Mouse (Mus musculus) forebrain, embryonic 12.5 days (tissue): Measurements from ENCODE around the gene Galns. TPM values are rescaled to one million over a fixed set of nuclear protein-coding genes. Genes with fewer than 3 reads are reported as not detected.

Experiments
- ATAC-seq: fragments of 200-750 bp; cut with Nextera tagmentation; 2 replicates; pipeline ENCODE4 v1.8.0; 2017; ENCODE audit warnings: moderate TSS enrichment; ENCODE audit not compliant: low FRiP score
- H3K27ac ChIP-seq: fragments of 300-500 bp; sonication (generic); 2 replicates; pipeline ENCODE4 v1.5.1; 2016; ENCODE audit warnings: mild to moderate bottlenecking
- H3K27me3 ChIP-seq: fragments of 300-500 bp; sonication (generic); 2 replicates; pipeline ENCODE4 v1.6.1; 2016; ENCODE audit warnings: mild to moderate bottlenecking
- H3K36me3 ChIP-seq: fragments of 300-500 bp; sonication (generic); replicated peaks from 2 replicates; pipeline ENCODE4 v1.6.1; 2016; ENCODE audit warnings: mild to moderate bottlenecking
- H3K4me1 ChIP-seq: fragments of 300-500 bp; sonication (generic); 2 replicates; pipeline ENCODE4 v1.6.1; 2016
- H3K4me2 ChIP-seq: fragments of 300-500 bp; sonication (generic); 2 replicates; pipeline ENCODE4 v1.6.1; 2016; ENCODE audit warnings: mild to moderate bottlenecking, moderate library complexity
- H3K4me3 ChIP-seq: fragments of 300-500 bp; sonication (generic); replicated peaks from 2 replicates; pipeline ENCODE4 v1.5.1; 2016; ENCODE audit warnings: mild to moderate bottlenecking
- H3K9ac ChIP-seq: fragments of 300-500 bp; sonication (generic); 2 replicates; pipeline ENCODE4 v1.6.1; 2016; ENCODE audit warnings: mild to moderate bottlenecking
- H3K9me3 ChIP-seq: fragments of 300-500 bp; sonication (generic); 2 replicates; pipeline ENCODE4 v1.6.1; 2016
- WGBS: fragments of 180-500 bp; shearing (Covaris S2); methylation state at CpG from one replicate; pipeline ENCODE4 v1.1.7; 2016; 5-methylcytosine and 5-hydroxymethylcytosine counted together
- polyA plus RNA-seq: library from polyadenylated mRNA; unstranded; fragments of >200 nt; fragmentation: Nextera tagmentation; extraction: Ambion mirVana; gene quantifications from 2 replicates; pipeline ENCODE4 v1.2.1, GENCODE M21; 2016

Gene Galns
- polyA plus RNA-seq, 1 experiment from 2014 or later, result 4.2 TPM

DNA sequence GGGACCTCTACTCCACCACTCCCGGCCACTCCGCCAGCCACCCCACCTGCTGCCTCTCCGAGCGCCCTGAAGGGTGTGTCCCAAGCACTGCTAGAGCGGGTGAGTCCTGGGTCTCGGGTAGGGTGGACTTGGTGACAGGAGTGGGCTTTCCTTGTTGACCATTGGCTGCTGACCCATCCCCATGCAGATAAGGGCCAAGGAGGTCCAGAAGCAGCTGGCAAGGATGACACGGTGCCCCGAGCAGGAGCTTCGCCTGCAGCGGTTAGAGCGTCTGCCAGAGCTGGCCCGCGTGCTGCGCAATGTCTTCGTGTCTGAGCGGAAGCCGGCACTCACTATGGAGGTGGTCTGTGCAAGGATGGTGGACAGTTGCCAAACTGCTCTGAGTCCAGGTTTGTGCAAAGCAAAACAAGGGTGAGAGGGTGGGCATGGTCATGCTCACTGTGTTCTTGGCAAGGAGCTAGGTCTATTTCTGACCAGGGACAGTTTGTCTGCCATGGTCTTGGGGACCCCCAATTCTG lies 39.5 kb downstream of the Galns start:
- H3K4me1 ChIP-seq, result peaks cover 57% of the 10 kb centered on the region
- peaks cover 57% of the 10 kb centered on the region for H3K36me3 ChIP-seq
- no peaks in the 10 kb centered on the region for H3K9me3 ChIP-seq
- H3K27me3 ChIP-seq, result no peaks in the 10 kb centered on the region
- no peak for ATAC-seq
- no peak overlapping the region for H3K4me2 ChIP-seq
- no peak overlapping the region for H3K27ac ChIP-seq
- WGBS, result 94% methylated on average over 17 of the region's 17 CpGs
- no peak overlapping the region for H3K9ac ChIP-seq
- H3K4me3 ChIP-seq, result no peak overlapping the region

DNA sequence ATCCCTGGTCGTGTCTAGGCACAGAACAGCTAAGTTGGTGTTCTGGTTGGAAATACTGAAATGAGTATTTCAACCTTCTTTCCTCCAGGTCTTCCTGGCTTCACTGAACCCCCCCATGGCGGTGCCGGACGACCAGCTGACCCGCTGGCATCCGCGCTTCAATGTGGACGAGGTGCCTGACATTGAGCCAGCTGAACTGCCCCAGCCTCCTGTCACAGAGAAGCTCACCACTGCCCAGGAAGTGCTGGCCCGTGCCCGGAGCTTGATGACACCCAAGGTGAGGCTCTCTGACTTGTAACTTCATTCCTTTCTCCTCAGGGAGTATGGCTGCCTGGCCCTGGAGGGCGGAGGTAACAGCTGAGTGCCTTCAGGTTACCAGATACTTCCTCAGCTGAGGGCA lies 40.1 kb downstream of the Galns start:
- no peak overlapping the region for H3K9ac ChIP-seq
- peaks cover 59% of the 10 kb centered on the region for H3K4me1 ChIP-seq
- H3K27me3 ChIP-seq, result no peaks in the 10 kb centered on the region
- H3K36me3 ChIP-seq, result peaks cover 57% of the 10 kb centered on the region
- WGBS, result 95% methylated on average over 11 of the region's 11 CpGs
- no peak for ATAC-seq
- H3K4me2 ChIP-seq, result no peak overlapping the region
- no peak overlapping the region for H3K4me3 ChIP-seq
- no peak overlapping the region for H3K27ac ChIP-seq
- H3K9me3 ChIP-seq, result no peaks in the 10 kb centered on the region

DNA sequence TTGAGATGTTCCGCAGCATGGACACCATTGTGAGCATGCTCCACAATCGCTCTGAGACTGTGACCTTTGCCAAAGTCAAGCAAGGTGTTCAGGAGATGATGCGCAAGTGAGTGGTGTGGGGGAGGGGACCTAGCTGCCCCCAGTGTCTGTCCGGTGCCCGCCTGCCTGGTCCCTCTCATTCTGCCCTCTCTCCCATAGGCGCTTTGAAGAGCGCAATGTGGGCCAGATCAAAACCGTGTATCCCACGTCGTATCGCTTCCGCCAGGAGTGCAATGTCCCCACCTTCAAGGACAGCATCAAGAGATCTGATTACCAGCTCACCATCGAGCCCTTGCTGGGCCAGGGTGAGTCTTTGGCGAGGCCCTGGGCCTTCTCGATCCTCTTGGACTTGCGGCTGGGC lies 41.3 kb downstream of the Galns start:
- Histone ChIP-seq H3K36me3 (peaks cover 55% of the 10 kb centered on the region), H3K4me1 (peaks cover 47% of the 10 kb centered on the region), H3K9me3 (no peaks in the 10 kb centered on the region), H3K4me2 (peak overlapping the region; percentile 81), H3K27ac (no peak overlapping the region), H3K9ac (no peak overlapping the region), H3K4me3 (no peak overlapping the region; the same call in 1 of the 2 replicates), H3K27me3 (no peaks in the 10 kb centered on the region)
- ATAC-seq, result no peak
- WGBS, result 95% methylated on average over 16 of the region's 16 CpGs

DNA sequence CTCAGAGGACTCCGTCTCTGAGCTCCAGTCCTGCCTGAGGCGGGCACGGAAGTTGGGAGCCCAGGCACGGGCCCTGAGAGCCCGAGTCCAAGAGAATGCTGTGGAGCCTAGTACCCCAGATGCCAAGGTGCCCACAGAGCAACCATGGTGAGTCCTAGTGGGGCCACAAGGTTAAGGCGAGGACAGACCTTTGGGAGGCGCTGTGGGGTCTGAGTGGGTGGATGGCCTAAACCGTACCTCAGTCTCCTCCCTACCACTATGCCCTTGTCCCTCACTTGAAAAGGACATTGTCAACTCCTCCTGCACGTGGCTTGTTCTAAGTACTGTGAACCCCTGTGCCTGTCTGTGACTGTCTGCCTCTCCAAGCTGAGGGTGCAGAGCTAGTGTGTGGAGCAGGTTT lies 41.9 kb downstream of the Galns start:
- ATAC-seq, result no peak
- peak overlapping the region; percentile 81 for H3K4me2 ChIP-seq
- WGBS, result 67% methylated on average over 9 of the region's 9 CpGs
- no peak overlapping the region for H3K27ac ChIP-seq
- no peaks in the 10 kb centered on the region for H3K9me3 ChIP-seq
- no peaks in the 10 kb centered on the region for H3K27me3 ChIP-seq
- peaks cover 49% of the 10 kb centered on the region for H3K36me3 ChIP-seq
- H3K4me1 ChIP-seq, result peaks cover 41% of the 10 kb centered on the region
- peak overlapping the region; percentile 88 for H3K9ac ChIP-seq
- peak overlapping the region; percentile 86 for H3K4me3 ChIP-seq

DNA sequence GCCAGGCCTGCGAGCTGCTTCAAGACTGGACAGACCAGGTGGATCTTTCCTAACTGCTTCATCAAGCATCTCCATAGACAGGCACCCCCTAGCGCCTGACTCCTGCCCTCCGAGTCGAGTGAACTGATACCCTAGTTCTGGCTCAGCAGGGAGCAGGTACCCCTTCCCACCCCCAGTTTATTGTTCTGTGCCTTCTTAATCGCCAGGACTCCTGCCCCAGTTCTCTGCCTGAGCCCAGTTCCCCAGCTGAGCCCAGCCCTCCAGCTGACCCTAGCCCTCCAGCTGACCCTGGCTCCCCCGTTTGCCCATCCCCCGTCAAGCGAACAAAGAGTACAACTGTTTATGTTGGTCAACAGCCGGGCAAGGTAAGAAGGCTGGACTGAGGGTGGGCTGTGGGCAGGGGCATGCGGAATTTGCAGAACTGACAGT lies 42.4 kb downstream of the Galns start:
- WGBS, result 10% methylated on average over 10 of the region's 10 CpGs
- Histone ChIP-seq H3K9me3 (no peaks in the 10 kb centered on the region), H3K4me2 (peak overlapping the region; percentile 81), H3K4me3 (peak overlapping the region; percentile 86), H3K27ac (no peak overlapping the region), H3K4me1 (peaks cover 39% of the 10 kb centered on the region), H3K9ac (peak overlapping the region; percentile 88), H3K36me3 (peaks cover 44% of the 10 kb centered on the region), H3K27me3 (no peaks in the 10 kb centered on the region)
- ATAC-seq, result no peak

DNA sequence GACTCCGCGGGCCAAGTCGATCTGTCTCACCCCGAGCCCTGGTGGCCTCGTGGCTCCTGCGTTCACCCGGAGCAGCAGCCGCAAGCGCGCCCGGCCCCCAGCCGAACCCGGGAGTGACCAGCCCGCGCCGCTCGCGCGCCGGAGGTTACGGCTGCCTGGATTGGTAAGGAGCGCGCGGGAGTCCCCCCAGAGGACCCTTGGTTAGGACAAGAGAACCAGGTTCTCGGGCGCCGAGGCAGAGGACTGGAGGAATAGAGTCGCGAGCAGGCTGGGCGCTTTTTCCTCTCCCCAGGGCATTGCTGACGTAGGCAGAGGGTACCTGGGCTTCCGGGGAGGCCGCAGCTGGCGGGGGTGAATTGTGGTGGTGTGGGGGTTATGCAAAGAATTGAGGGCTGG lies 43.2 kb downstream of the Galns start:
- H3K4me2 ChIP-seq, result peak overlapping the region; percentile 81
- no peaks in the 10 kb centered on the region for H3K27me3 ChIP-seq
- H3K27ac ChIP-seq, result peak overlapping the region; percentile 89
- peaks cover 33% of the 10 kb centered on the region for H3K4me1 ChIP-seq
- peaks cover 39% of the 10 kb centered on the region for H3K36me3 ChIP-seq
- peak; percentile 66 for ATAC-seq
- H3K9me3 ChIP-seq, result no peaks in the 10 kb centered on the region
- peak overlapping the region; percentile 86 for H3K4me3 ChIP-seq
- peak overlapping the region; percentile 88 for H3K9ac ChIP-seq
- under 1% methylated on average over 34 of the region's 34 CpGs for WGBS

DNA sequence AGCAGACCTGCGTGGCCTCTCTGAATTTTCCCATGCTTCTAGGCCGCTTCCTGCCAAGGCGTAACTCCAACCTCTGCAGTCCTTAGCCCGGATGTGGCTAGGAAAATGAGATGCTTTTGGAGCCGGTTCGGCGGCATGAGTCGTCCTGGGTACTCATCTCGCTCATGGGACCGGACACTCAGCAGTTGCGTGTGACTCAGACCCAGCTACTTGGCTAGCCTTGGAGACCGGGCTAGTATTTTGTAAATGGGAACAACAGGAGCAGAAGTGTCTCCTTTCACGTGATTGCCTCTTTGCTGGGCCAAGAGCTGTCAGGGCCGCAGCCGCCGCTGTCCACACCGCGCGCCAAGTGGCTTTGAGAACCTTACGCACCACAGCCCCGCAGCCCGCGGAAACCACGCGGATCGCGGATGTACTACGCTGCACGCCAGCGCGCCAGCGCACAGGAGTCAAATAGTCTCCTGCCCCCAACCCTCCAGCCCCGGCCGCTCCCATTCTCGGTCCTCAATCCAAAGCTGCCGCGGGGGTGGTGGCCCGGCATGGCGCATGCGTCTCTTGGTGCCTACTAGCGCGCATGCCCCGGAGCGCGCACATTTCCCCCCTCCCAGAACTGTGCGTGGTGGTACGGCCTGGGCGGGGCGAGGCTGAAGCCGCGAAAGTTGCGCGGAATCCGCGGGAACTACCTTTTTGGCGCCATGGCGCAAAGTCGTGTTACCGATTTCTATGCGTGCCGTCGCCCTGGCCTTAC lies 43.7 kb downstream of the Galns start, which contains the start of gene Cdt1:
Gene Cdt1, plus strand, starts transcription at position 655 of the 748 bp plus-strand sequence.
- no peaks in the 10 kb centered on the region for H3K27me3 ChIP-seq
- ATAC-seq, result peak; percentile 96
- H3K9me3 ChIP-seq, result no peaks in the 10 kb centered on the region
- under 1% methylated on average over 62 of the region's 62 CpGs for WGBS
- peak within 1 kb of the TSS; percentile 89 for H3K27ac ChIP-seq
- H3K36me3 ChIP-seq, result peaks cover 33% of the 10 kb centered on the region
- peak within 1 kb of the TSS; percentile 86 for H3K4me3 ChIP-seq
- peak within 1 kb of the TSS; percentile 81 for H3K4me2 ChIP-seq
- peak within 1 kb of the TSS; percentile 88 for H3K9ac ChIP-seq
- H3K4me1 ChIP-seq, result peaks cover 29% of the 10 kb centered on the region

DNA sequence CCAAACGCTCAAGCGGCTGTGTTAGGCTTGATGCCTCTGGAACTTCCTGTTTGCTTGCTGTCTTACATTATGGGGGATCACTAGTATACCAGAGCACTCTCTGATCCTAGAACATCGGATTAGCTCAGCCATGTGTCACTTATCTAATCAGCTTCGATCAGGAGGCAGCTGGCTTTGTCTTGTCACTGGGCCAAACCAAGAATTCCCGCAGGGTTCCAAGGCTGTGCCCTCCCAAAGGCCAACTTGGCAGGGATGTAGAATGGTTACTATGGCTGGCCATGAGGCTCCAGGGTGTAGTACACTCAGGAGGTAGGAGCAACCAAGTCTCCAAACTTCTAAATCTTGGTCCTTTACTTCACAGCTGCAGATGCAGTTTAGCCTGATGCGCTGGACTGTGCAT lies 44.5 kb downstream of the Galns start:
- ATAC-seq, result no peak
- peak overlapping the region; percentile 86 for H3K4me3 ChIP-seq
- WGBS, result 30% methylated on average over 6 of the region's 6 CpGs

DNA sequence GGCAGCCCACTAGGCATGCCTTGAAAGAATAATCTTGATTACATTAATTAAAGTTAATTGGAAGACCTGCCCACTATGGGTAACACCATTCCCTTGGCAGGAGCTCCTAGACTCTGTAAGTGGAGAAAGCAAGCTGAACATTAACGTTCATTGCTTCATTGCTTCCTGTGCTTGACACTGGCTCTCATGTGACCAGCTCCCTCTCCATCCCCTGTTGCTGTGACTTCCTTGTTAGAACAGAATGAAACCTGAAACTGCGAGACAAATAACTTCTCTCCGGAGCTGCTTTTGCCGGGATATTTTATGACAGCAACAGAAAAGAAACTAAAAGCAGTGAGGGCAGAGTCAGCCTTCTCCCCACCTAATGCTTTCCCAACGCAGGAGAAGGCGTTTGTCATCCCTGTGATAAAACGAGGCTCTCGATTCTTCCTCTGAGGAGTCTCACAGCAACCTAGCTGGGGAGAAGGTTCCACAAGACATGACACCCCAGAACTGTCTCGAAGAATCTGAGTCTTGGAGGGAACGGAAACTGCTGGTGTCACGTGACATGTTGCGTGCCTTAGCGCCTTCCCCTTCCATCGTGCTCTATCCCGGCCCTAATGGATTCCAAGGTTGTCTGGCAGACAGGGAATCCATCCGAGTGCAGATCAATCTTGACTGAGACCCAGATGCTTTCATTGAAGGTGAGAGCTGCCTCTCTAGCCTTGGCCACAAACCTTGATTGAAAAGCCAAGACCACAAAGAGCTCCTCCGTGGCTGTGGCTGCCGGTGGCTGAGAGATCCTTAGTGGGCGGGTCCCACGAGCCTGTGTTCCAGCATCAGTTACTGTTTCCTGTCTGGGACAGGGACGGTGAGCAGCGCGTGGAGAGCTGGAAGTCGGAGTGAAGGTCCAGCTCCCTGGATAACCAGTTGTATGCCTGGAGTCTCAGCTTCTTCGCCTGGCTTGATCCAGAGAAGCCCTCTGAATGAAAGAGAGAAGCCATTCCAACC lies 46.6 kb downstream of the Galns start:
- Histone ChIP-seq H3K9me3 (no peaks in the 10 kb centered on the region), H3K27me3 (no peaks in the 10 kb centered on the region), H3K9ac (no peak overlapping the region), H3K27ac (no peak overlapping the region), H3K4me1 (peaks cover 27% of the 10 kb centered on the region), H3K36me3 (peaks cover 4% of the 10 kb centered on the region), H3K4me2 (no peak overlapping the region), H3K4me3 (no peak overlapping the region)
- no peak for ATAC-seq
- WGBS, result 91% methylated on average over 25 of the region's 25 CpGs

More for the DNA sequence above, 44.5 kb downstream of the Galns start:
- Histone ChIP-seq H3K27me3 (no peaks in the 10 kb centered on the region), H3K4me1 (peaks cover 28% of the 10 kb centered on the region), H3K4me2 (peak overlapping the region; percentile 81), H3K27ac (peak overlapping the region; percentile 89), H3K9ac (peak overlapping the region; percentile 88), H3K9me3 (no peaks in the 10 kb centered on the region), H3K36me3 (peaks cover 25% of the 10 kb centered on the region)

DNA sequence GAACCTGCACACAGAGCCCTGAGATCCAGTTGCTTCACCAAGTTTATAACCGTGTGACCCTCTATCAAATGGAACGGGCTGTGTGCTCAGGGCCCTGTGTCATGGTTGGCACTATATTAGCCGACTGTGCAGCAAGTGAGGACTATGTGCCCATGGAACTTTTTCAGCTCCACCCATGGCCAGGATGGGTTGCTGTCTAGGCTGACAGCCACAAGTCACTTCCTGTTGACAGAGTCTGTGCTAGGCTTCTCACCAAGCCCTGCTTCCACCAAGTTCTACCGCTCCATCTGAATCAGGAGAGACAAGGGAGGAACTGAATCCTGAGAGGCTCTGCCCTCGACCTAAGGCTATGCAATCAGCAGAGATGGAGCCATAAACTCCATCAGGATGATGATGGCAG lies 50.1 kb downstream of the Galns start:
- H3K9me3 ChIP-seq, result no peaks in the 10 kb centered on the region
- H3K27ac ChIP-seq, result no peak overlapping the region
- no peaks in the 10 kb centered on the region for H3K27me3 ChIP-seq
- H3K4me1 ChIP-seq, result peaks cover 7% of the 10 kb centered on the region; the same call in 1 of the 2 replicates
- 88% methylated on average over 5 of the region's 5 CpGs for WGBS
- no peaks in the 10 kb centered on the region for H3K36me3 ChIP-seq
- no peak for ATAC-seq
- H3K9ac ChIP-seq, result no peak overlapping the region
- no peak overlapping the region for H3K4me2 ChIP-seq
- no peak overlapping the region for H3K4me3 ChIP-seq

DNA sequence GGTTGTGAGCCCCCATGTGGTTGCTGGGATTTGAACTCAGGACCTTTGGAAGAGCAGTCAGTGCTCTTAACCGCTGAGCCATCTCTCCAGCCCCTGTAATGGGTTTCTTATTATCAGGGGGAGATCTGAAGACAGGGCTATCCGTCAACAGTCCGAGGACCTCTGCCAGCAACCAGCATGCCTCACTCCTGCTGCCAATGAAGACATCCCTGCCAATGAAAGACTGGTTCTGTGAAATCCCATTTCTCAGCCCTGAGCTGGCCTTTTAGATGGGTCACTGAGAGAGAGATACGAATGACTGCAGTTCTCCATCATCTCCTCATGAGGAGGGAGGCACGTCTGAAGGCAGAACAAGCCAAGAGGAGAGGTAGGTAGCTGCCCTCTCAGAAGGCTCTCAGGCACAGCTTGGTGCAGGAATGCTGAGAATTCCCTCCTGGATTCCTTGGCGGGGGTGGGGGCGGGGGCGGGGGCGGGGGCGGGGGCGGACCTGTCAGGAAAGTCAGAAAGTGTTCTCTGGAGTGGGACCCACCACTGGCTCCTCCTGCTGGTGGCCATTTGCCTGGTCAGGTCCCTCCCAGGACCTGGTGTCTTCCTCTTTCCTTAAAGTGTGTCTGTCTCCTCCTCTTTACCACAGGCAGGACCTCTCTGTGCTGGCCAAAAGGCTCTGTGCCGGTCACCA lies 52.5 kb downstream of the Galns start:
- 22% methylated on average over 11 of the region's 12 CpGs for WGBS
- Histone ChIP-seq H3K4me2 (no peak overlapping the region), H3K9ac (no peak overlapping the region), H3K4me3 (no peak overlapping the region), H3K27me3 (no peaks in the 10 kb centered on the region), H3K36me3 (no peaks in the 10 kb centered on the region), H3K27ac (no peak overlapping the region), H3K9me3 (no peaks in the 10 kb centered on the region), H3K4me1 (peaks cover 7% of the 10 kb centered on the region; the same call in 1 of the 2 replicates)
- ATAC-seq, result no peak
